Mouse (Mus musculus) small intestine, adult 10 weeks (tissue): ENCODE results near the gene Morc2b. TPM values are rescaled to one million over a fixed set of nuclear protein-coding genes. Genes with fewer than 3 reads are reported as not detected.

Source experiments
- polyA plus RNA-seq: library from polyadenylated mRNA; stranded (reverse); fragments of 350-450 nt; fragmentation: Illumina TruSeq; extraction: RNeasy Lipid Tissue Mini Kit (QIAGEN cat#74804); gene quantifications from one replicate; pipeline ENCODE4 v1.2.3, GENCODE M21; 2014; ENCODE audit warnings: low replicate concordance

The Morc2b gene
- polyA plus RNA-seq: not detected

GRCm38 (mm10) chr17:33139261-33139820 lies at the start of gene Morc2b:
Gene Morc2b, minus strand, starts transcription at chr17:33139683.

GRCm38 (mm10) chr17:33168147-33168546 lies 28.7 kb upstream of the Morc2b start, which contains the start of gene Olfr55:
Gene Olfr55, plus strand, starts transcription at chr17:33168447.

DNA sequence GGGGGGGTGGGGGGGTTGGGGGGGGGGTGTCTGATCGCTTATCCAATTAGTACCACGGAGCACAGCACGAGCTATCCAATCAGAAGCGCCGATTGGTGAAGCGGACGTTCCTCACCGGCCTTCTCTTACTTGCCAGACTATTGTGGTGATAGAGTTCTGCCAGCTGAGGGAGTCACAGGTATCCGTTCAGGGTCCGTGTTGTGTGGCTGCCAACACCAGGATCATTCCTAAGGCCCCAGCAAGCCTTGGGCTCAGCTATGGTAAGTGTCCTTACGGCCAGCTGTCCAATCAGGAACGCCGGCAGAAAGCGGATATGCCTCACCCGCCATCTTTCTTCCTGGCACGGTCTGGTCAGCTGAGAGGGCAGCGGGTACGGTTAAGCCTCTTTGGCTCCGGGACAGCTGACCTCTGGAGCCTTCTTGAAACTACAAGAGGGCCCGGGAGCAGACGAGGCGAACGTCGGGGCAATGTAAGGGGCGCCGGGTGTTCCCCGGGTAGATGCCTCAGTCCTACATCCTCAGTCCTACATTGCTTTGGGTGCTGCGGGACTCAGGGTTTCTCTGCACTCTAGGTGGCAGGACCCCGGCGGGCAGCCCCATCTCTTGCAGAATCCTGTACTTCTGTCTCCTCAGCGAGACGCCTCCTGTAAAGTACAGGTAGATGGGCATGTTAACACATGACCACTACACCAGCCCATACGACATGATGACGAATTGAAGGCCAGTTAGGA lies 50.1 kb downstream of the Morc2b start, which contains the start of gene Zfp563:
Gene Zfp563 (plus strand): TSS at position 91 of the 730 bp plus-strand sequence.

GRCm38 (mm10) chr17:33067958-33068357 lies 71.5 kb downstream of the Morc2b start, which contains the start of gene 4921501E09Rik:
Gene 4921501E09Rik, minus strand, starts transcription at chr17:33068058.

Other genes starting within 250 kb of the Morc2b start
- 12.1 TPM for gene Zfp870, start 248.0 kb downstream of the Morc2b start, polyA plus RNA-seq
- 371 TPM for gene Cyp4f14, start 222.3 kb downstream of the Morc2b start, polyA plus RNA-seq
- gene Cyp4f13, start 192.3 kb downstream of the Morc2b start, polyA plus RNA-seq: 20.6 TPM
- gene Zfp472, start 173.9 kb downstream of the Morc2b start, polyA plus RNA-seq: 25.8 TPM
- gene Zfp952, start 146.6 kb downstream of the Morc2b start, polyA plus RNA-seq: 22.3 TPM
- gene Zfp763, start 106.3 kb downstream of the Morc2b start, polyA plus RNA-seq: 9.6 TPM
- gene 4921501E09Rik, start 71.6 kb downstream of the Morc2b start, polyA plus RNA-seq: not detected
- 15.7 TPM for gene Zfp563, start 50.4 kb downstream of the Morc2b start, polyA plus RNA-seq
- gene Olfr55, start 28.8 kb upstream of the Morc2b start, polyA plus RNA-seq: not detected
- gene Olfr239, start 51.6 kb upstream of the Morc2b start, polyA plus RNA-seq: not detected
- gene Olfr1564, start 82.0 kb upstream of the Morc2b start, polyA plus RNA-seq: not detected
- gene Zfp955a, start 115.5 kb upstream of the Morc2b start, polyA plus RNA-seq: 30.9 TPM
- gene Olfr63, start 125.0 kb upstream of the Morc2b start, polyA plus RNA-seq: not detected
- gene Zfp955b, start 149.9 kb upstream of the Morc2b start, polyA plus RNA-seq: 19.1 TPM
- 22.9 TPM for gene Zfp81, start 219.2 kb upstream of the Morc2b start, polyA plus RNA-seq